Mouse (Mus musculus): Measurements from ENCODE around the gene Abi3. TPM values are rescaled to one million over a fixed set of nuclear protein-coding genes. Genes with fewer than 3 reads are reported as not detected.

Abi3 gene
- polyA plus RNA-seq, 1 experiment from 2014 or later = 1.9 TPM

- no peak for ATAC-seq (ENCODE audit: low FRiP score)
- Histone ChIP-seq H3K4me2 (replicated peaks) (no peak overlapping the region), H3K36me3 (replicated peaks; ENCODE audit: control insufficient read depth, insufficient read depth) (no peaks in the 10 kb centered on the region), H3K27ac (no peak overlapping the region), H3K9me3 (ENCODE audit: control insufficient read depth, low read length) (0 out of 2 replicates have a peak, but pooled peaks cover 7% of the 10 kb centered on the region), H3K9ac (no peak overlapping the region), H3K4me3 (replicated peaks; ENCODE audit: low read length) (no peak overlapping the region), H3K4me1 (replicated peaks; ENCODE audit: control insufficient read depth, insufficient read depth, low read length) (no peaks in the 10 kb centered on the region), H3K27me3 (ENCODE audit: control insufficient read depth, insufficient read depth, low read length) (no peaks in the 10 kb centered on the region)
- 99% methylated on average over 5 of the region's 5 CpGs for WGBS
- no peak for DNase-seq (ENCODE audit: low spot score)
Observed at GRCm38 (mm10) chr11:95807884-95808283, 34.4 kb downstream of the Abi3 start.

- H3K36me3 ChIP-seq (replicated peaks; ENCODE audit: control insufficient read depth, insufficient read depth) = no peaks in the 10 kb centered on the region
- no peak overlapping the region for H3K4me2 ChIP-seq (replicated peaks)
- H3K4me1 ChIP-seq (replicated peaks; ENCODE audit: control insufficient read depth, insufficient read depth, low read length) = no peaks in the 10 kb centered on the region
- H3K27me3 ChIP-seq (ENCODE audit: control insufficient read depth, insufficient read depth, low read length) = no peaks in the 10 kb centered on the region
- ATAC-seq (ENCODE audit: low FRiP score) (no peak), DNase-seq (ENCODE audit: low spot score) (no peak)
- no peak overlapping the region for H3K9ac ChIP-seq
- no peak overlapping the region for H3K27ac ChIP-seq
- WGBS = 48% methylated on average over 3 of the region's 3 CpGs
- 0 out of 2 replicates have a peak, but pooled peaks cover 7% of the 10 kb centered on the region for H3K9me3 ChIP-seq (ENCODE audit: control insufficient read depth, low read length)
- no peak overlapping the region for H3K4me3 ChIP-seq (replicated peaks; ENCODE audit: low read length)
Observed at GRCm38 (mm10) chr11:95805527-95805926, 36.7 kb downstream of the Abi3 start.

GRCm38 (mm10) chr11:95805010-95805409 is 37.3 kb downstream of the Abi3 start:
- 0 out of 2 replicates have a peak, but pooled peaks cover 7% of the 10 kb centered on the region for H3K9me3 ChIP-seq (ENCODE audit: control insufficient read depth, low read length)
- H3K36me3 ChIP-seq (replicated peaks; ENCODE audit: control insufficient read depth, insufficient read depth) = no peaks in the 10 kb centered on the region
- no peak overlapping the region for H3K27ac ChIP-seq
- ATAC-seq (ENCODE audit: low FRiP score) = no peak
- no peak overlapping the region for H3K4me3 ChIP-seq (replicated peaks; ENCODE audit: low read length)
- no peaks in the 10 kb centered on the region for H3K27me3 ChIP-seq (ENCODE audit: control insufficient read depth, insufficient read depth, low read length)
- no peak overlapping the region for H3K4me2 ChIP-seq (replicated peaks)
- WGBS = 73% methylated on average over 5 of the region's 5 CpGs
- H3K9ac ChIP-seq = no peak overlapping the region
- no peaks in the 10 kb centered on the region for H3K4me1 ChIP-seq (replicated peaks; ENCODE audit: control insufficient read depth, insufficient read depth, low read length)
- DNase-seq (ENCODE audit: low spot score) = no peak

GRCm38 (mm10) chr11:95795582-95795981 is 46.7 kb downstream of the Abi3 start:
- Histone ChIP-seq H3K9ac (no peak overlapping the region), H3K27ac (no peak overlapping the region), H3K36me3 (replicated peaks; ENCODE audit: control insufficient read depth, insufficient read depth) (no peaks in the 10 kb centered on the region), H3K4me3 (replicated peaks; ENCODE audit: low read length) (no peak overlapping the region), H3K27me3 (ENCODE audit: control insufficient read depth, insufficient read depth, low read length) (peaks cover 10% of the 10 kb centered on the region), H3K4me2 (replicated peaks) (no peak overlapping the region), H3K9me3 (ENCODE audit: control insufficient read depth, low read length) (no peaks in the 10 kb centered on the region), H3K4me1 (replicated peaks; ENCODE audit: control insufficient read depth, insufficient read depth, low read length) (peaks cover 8% of the 10 kb centered on the region; the same call in 1 of the 2 replicates)
- 68% methylated on average over 5 of the region's 5 CpGs for WGBS
- DNase-seq (ENCODE audit: low spot score) = no peak
- no peak for ATAC-seq (ENCODE audit: low FRiP score)

GRCm38 (mm10) chr11:95794201-95794600 is 48.1 kb downstream of the Abi3 start:
- Histone ChIP-seq H3K4me1 (replicated peaks; ENCODE audit: control insufficient read depth, insufficient read depth, low read length) (peaks cover 8% of the 10 kb centered on the region; the same call in 1 of the 2 replicates), H3K9me3 (ENCODE audit: control insufficient read depth, low read length) (no peaks in the 10 kb centered on the region), H3K27me3 (ENCODE audit: control insufficient read depth, insufficient read depth, low read length) (peaks cover 10% of the 10 kb centered on the region), H3K36me3 (replicated peaks; ENCODE audit: control insufficient read depth, insufficient read depth) (no peaks in the 10 kb centered on the region), H3K4me3 (replicated peaks; ENCODE audit: low read length) (no peak overlapping the region), H3K27ac (no peak overlapping the region), H3K9ac (no peak overlapping the region), H3K4me2 (replicated peaks) (no peak overlapping the region)
- DNase-seq (ENCODE audit: low spot score) = no peak
- ATAC-seq (ENCODE audit: low FRiP score) = no peak
- WGBS = 69% methylated on average over 5 of the region's 5 CpGs

GRCm38 (mm10) chr11:95792950-95793509 is 49.2 kb downstream of the Abi3 start:
- H3K9me3 ChIP-seq (ENCODE audit: control insufficient read depth, low read length) = no peaks in the 10 kb centered on the region
- peaks cover 8% of the 10 kb centered on the region; the same call in 1 of the 2 replicates for H3K4me1 ChIP-seq (replicated peaks; ENCODE audit: control insufficient read depth, insufficient read depth, low read length)
- H3K27ac ChIP-seq = no peak overlapping the region
- WGBS = 93% methylated on average over 8 of the region's 8 CpGs
- no peak overlapping the region for H3K4me2 ChIP-seq (replicated peaks)
- peaks cover 5% of the 10 kb centered on the region for H3K27me3 ChIP-seq (ENCODE audit: control insufficient read depth, insufficient read depth, low read length)
- no peak for ATAC-seq (ENCODE audit: low FRiP score)
- H3K4me3 ChIP-seq (replicated peaks; ENCODE audit: low read length) = no peak overlapping the region
- no peak overlapping the region for H3K9ac ChIP-seq
- H3K36me3 ChIP-seq (replicated peaks; ENCODE audit: control insufficient read depth, insufficient read depth) = no peaks in the 10 kb centered on the region
- no peak for DNase-seq (ENCODE audit: low spot score)

- no peak overlapping the region for H3K9ac ChIP-seq
- no peaks in the 10 kb centered on the region for H3K36me3 ChIP-seq (replicated peaks; ENCODE audit: control insufficient read depth, insufficient read depth)
- no peak overlapping the region for H3K4me2 ChIP-seq (replicated peaks)
- no peak for DNase-seq (ENCODE audit: low spot score)
- H3K27me3 ChIP-seq (ENCODE audit: control insufficient read depth, insufficient read depth, low read length) = no peaks in the 10 kb centered on the region; the same call in 1 of the 2 replicates
- no peak for ATAC-seq (ENCODE audit: low FRiP score)
- no peaks in the 10 kb centered on the region for H3K9me3 ChIP-seq (ENCODE audit: control insufficient read depth, low read length)
- H3K4me3 ChIP-seq (replicated peaks; ENCODE audit: low read length) = no peak overlapping the region
- no peak overlapping the region for H3K27ac ChIP-seq
- 87% methylated on average over 13 of the region's 13 CpGs for WGBS
- H3K4me1 ChIP-seq (replicated peaks; ENCODE audit: control insufficient read depth, insufficient read depth, low read length) = peaks cover 6% of the 10 kb centered on the region; the same call in 1 of the 2 replicates
Observed at GRCm38 (mm10) chr11:95791787-95792186, 50.5 kb downstream of the Abi3 start.

GRCm38 (mm10) chr11:95789451-95789891 is 52.8 kb downstream of the Abi3 start:
- no peak overlapping the region for H3K9ac ChIP-seq
- H3K4me2 ChIP-seq (replicated peaks) = no peak overlapping the region
- H3K4me3 ChIP-seq (replicated peaks; ENCODE audit: low read length) = no peak overlapping the region
- ATAC-seq (ENCODE audit: low FRiP score) (no peak), DNase-seq (ENCODE audit: low spot score) (no peak)
- no peaks in the 10 kb centered on the region for H3K4me1 ChIP-seq (replicated peaks; ENCODE audit: control insufficient read depth, insufficient read depth, low read length)
- H3K36me3 ChIP-seq (replicated peaks; ENCODE audit: control insufficient read depth, insufficient read depth) = no peaks in the 10 kb centered on the region
- H3K27me3 ChIP-seq (ENCODE audit: control insufficient read depth, insufficient read depth, low read length) = no peaks in the 10 kb centered on the region
- no peak overlapping the region for H3K27ac ChIP-seq
- WGBS = 89% methylated on average over 8 of the region's 8 CpGs
- no peaks in the 10 kb centered on the region for H3K9me3 ChIP-seq (ENCODE audit: control insufficient read depth, low read length)

GRCm38 (mm10) chr11:95786511-95786910 is 55.8 kb downstream of the Abi3 start:
- DNase-seq (ENCODE audit: low spot score) (no peak), ATAC-seq (ENCODE audit: low FRiP score) (no peak)
- WGBS = 94% methylated on average over 6 of the region's 6 CpGs
- Histone ChIP-seq H3K36me3 (replicated peaks; ENCODE audit: control insufficient read depth, insufficient read depth) (no peaks in the 10 kb centered on the region), H3K9me3 (ENCODE audit: control insufficient read depth, low read length) (no peaks in the 10 kb centered on the region), H3K4me3 (replicated peaks; ENCODE audit: low read length) (no peak overlapping the region), H3K27me3 (ENCODE audit: control insufficient read depth, insufficient read depth, low read length) (no peaks in the 10 kb centered on the region), H3K9ac (no peak overlapping the region), H3K4me1 (replicated peaks; ENCODE audit: control insufficient read depth, insufficient read depth, low read length) (no peaks in the 10 kb centered on the region), H3K27ac (no peak overlapping the region), H3K4me2 (replicated peaks) (no peak overlapping the region)

- WGBS = 95% methylated on average over 4 of the region's 4 CpGs
- Histone ChIP-seq H3K4me2 (replicated peaks) (no peak overlapping the region), H3K36me3 (replicated peaks; ENCODE audit: control insufficient read depth, insufficient read depth) (no peaks in the 10 kb centered on the region), H3K9me3 (ENCODE audit: control insufficient read depth, low read length) (no peaks in the 10 kb centered on the region), H3K27me3 (ENCODE audit: control insufficient read depth, insufficient read depth, low read length) (no peaks in the 10 kb centered on the region), H3K9ac (no peak overlapping the region), H3K4me1 (replicated peaks; ENCODE audit: control insufficient read depth, insufficient read depth, low read length) (no peaks in the 10 kb centered on the region), H3K27ac (no peak overlapping the region), H3K4me3 (replicated peaks; ENCODE audit: low read length) (no peak overlapping the region)
- ATAC-seq (ENCODE audit: low FRiP score) (no peak), DNase-seq (ENCODE audit: low spot score) (no peak)
Observed at GRCm38 (mm10) chr11:95785675-95786074, 56.6 kb downstream of the Abi3 start.
